Mouse (Mus musculus): Measurements from ENCODE around the gene Tgfb1.

Tgfb1 gene

GRCm38 (mm10) chr7:25676085-25676781 lies 10.6 kb upstream of the Tgfb1 start:
- DNase-seq, result no peak

GRCm38 (mm10) chr7:25677013-25677412 lies 9.8 kb upstream of the Tgfb1 start:
- DNase-seq, result no peak

- no peak for DNase-seq
Measured at GRCm38 (mm10) chr7:25679971-25680370, 6.8 kb upstream of the Tgfb1 start.

- DNase-seq, result peak; percentile 98
Measured at GRCm38 (mm10) chr7:25680514-25681258, 6.1 kb upstream of the Tgfb1 start, which contains the start of gene B9d2. B9d2 (plus strand) TSS chr7:25680780.

- DNase-seq, result no peak
Measured at GRCm38 (mm10) chr7:25681341-25682231, 5.2 kb upstream of the Tgfb1 start.

GRCm38 (mm10) chr7:25683474-25684180 lies 3.2 kb upstream of the Tgfb1 start:
- peak; percentile 72 for DNase-seq

- DNase-seq, result no peak
Measured at GRCm38 (mm10) chr7:25684659-25685058, 2.1 kb upstream of the Tgfb1 start.

- no peak for DNase-seq
Measured at GRCm38 (mm10) chr7:25685926-25686470, 804 bp upstream of the Tgfb1 start.

GRCm38 (mm10) chr7:25687811-25688401 lies 1.1 kb downstream of the Tgfb1 start:
- peak; percentile 80 for DNase-seq

GRCm38 (mm10) chr7:25688810-25689586 lies 2.2 kb downstream of the Tgfb1 start:
- DNase-seq, result peak; percentile 92

GRCm38 (mm10) chr7:25689603-25690021 lies 2.8 kb downstream of the Tgfb1 start:
- peak; percentile 51 for DNase-seq

GRCm38 (mm10) chr7:25690051-25690450 lies 3.2 kb downstream of the Tgfb1 start:
- no peak for DNase-seq

GRCm38 (mm10) chr7:25694104-25694503 lies 7.3 kb downstream of the Tgfb1 start:
- DNase-seq, result no peak

GRCm38 (mm10) chr7:25699851-25700250 lies 13.0 kb downstream of the Tgfb1 start:
- DNase-seq, result no peak

- DNase-seq, result no peak
Measured at GRCm38 (mm10) chr7:25700732-25701131, 13.9 kb downstream of the Tgfb1 start.

- no peak for DNase-seq
Measured at GRCm38 (mm10) chr7:25702350-25702749, 15.5 kb downstream of the Tgfb1 start.

- no peak for DNase-seq
Measured at GRCm38 (mm10) chr7:25703793-25704494, 17.1 kb downstream of the Tgfb1 start.

GRCm38 (mm10) chr7:25704716-25705364 lies 18.0 kb downstream of the Tgfb1 start:
- DNase-seq, result peak; percentile 70

- DNase-seq, result no peak
Measured at GRCm38 (mm10) chr7:25705801-25706251, 19.0 kb downstream of the Tgfb1 start.

Data from liver (tissue).